Mouse (Mus musculus): ENCODE data around the gene Bmp10. TPM values are rescaled to one million over a fixed set of nuclear protein-coding genes. Genes with fewer than 3 reads are reported as not detected.

Bmp10 gene
- not detected for polyA plus RNA-seq (2017; shearing (Covaris generic))

GRCm38 (mm10) chr6:87428487-87429044 lies at the start of gene Bmp10:
Gene Bmp10 (plus strand): TSS chr6:87428994.

DNA sequence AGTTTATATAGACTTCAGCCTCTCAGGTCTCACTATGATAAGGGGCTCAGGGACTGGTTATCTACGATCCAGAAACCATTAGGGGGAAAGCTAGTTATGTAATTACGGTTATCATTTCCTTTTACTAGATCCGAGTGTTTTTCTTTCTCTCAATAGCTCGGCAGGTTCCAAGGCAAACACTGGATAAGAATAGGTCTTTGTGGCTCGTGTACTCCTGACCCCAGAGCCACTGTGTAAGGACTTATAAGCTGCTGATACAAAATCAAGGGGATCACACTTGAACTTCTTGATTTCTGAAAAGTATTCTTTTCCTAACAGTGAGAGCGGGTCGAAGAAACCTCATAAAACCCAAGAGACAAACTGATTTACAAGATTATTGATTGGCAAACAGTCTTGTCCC lies 39.9 kb upstream of the Bmp10 start, which contains the start of gene Gkn3:
TSS of gene Gkn3 (minus strand) at position 59 of the 400 bp plus-strand sequence.

Other genes with a start within 250 kb of the Bmp10 start
- gene Antxr1, start 93.2 kb upstream of the Bmp10 start, polyA plus RNA-seq (2017; shearing (Covaris generic)), result 0.11 TPM
- not detected for gene Gkn1, start 78.1 kb upstream of the Bmp10 start, polyA plus RNA-seq (2017; shearing (Covaris generic))
- gene Gkn2, start 55.6 kb upstream of the Bmp10 start, polyA plus RNA-seq (2017; shearing (Covaris generic)), result not detected
- not detected for gene Gkn3, start 40.1 kb upstream of the Bmp10 start, polyA plus RNA-seq (2017; shearing (Covaris generic))
- 123 TPM for gene Arhgap25, start 104.3 kb downstream of the Bmp10 start, polyA plus RNA-seq (2017; shearing (Covaris generic))
- not detected for gene Prokr1, start 161.7 kb downstream of the Bmp10 start, polyA plus RNA-seq (2017; shearing (Covaris generic))
- 5.8 TPM for gene Aplf, start 243.2 kb downstream of the Bmp10 start, polyA plus RNA-seq (2017; shearing (Covaris generic))

All from naive thymus-derived CD4-positive, alpha-beta T cell, adult 5 months (primary cell).